Mouse (Mus musculus) midbrain, embryonic 14.5 days (tissue): Measurements from ENCODE around the gene Tnfsf10. TPM values are rescaled to one million over a fixed set of nuclear protein-coding genes. Genes with fewer than 3 reads are reported as not detected.

ENCODE experiments used
- ATAC-seq: fragments of 200-750 bp; cut with Nextera tagmentation; 2 replicates; pipeline ENCODE4 v1.8.0; 2017; ENCODE audit warnings: moderate number of reproducible peaks, moderate library complexity; ENCODE audit not compliant: low FRiP score, low TSS enrichment
- DNase-seq: peaks from one replicate; pipeline ENCODE4 v3.0.0-alpha.2; 2015
- H3K27ac ChIP-seq: fragments of 300-500 bp; sonication (generic); replicated peaks from 2 replicates; pipeline ENCODE4 v1.5.1; 2014; ENCODE audit warnings: mild to moderate bottlenecking, low read depth, low read length, moderate library complexity
- H3K27me3 ChIP-seq: fragments of 300-500 bp; sonication (generic); 2 replicates; pipeline ENCODE4 v1.6.1; 2014; ENCODE audit warnings: low read length, control low read depth, mixed read lengths; ENCODE audit not compliant: control insufficient read depth, insufficient read depth
- H3K36me3 ChIP-seq: fragments of 300-500 bp; sonication (generic); 2 replicates; pipeline ENCODE4 v1.6.1; 2014; ENCODE audit warnings: low read length, control low read depth; ENCODE audit not compliant: control insufficient read depth, insufficient read depth
- H3K4me1 ChIP-seq: fragments of 300-500 bp; sonication (generic); 2 replicates; pipeline ENCODE4 v1.6.1; 2014; ENCODE audit warnings: mild to moderate bottlenecking, antibody characterized with exemption, low read length, control low read depth; ENCODE audit not compliant: control insufficient read depth, insufficient read depth
- H3K4me2 ChIP-seq: fragments of 300-500 bp; sonication (generic); 2 replicates; pipeline ENCODE4 v1.6.1; 2014; ENCODE audit warnings: mild to moderate bottlenecking, low read length, moderate library complexity
- H3K4me3 ChIP-seq: fragments of 300-500 bp; sonication (generic); replicated peaks from 2 replicates; pipeline ENCODE4 v1.5.1; 2014; ENCODE audit warnings: low read depth, low read length
- H3K9ac ChIP-seq: fragments of 300-500 bp; sonication (generic); replicated peaks from 2 replicates; pipeline ENCODE4 v1.6.1; 2014; ENCODE audit warnings: mild to moderate bottlenecking, low read length, moderate library complexity
- H3K9me3 ChIP-seq: fragments of 300-500 bp; sonication (generic); 2 replicates; pipeline ENCODE4 v1.6.1; 2016; ENCODE audit warnings: low read length, control low read depth, mixed read lengths; ENCODE audit not compliant: control insufficient read depth
- WGBS: fragments of 180-500 bp; shearing (Covaris S2); extraction: QIAGEN DNeasy Blood & Tissue Kit; methylation state at CpG from one replicate; pipeline ENCODE4 v1.1.7; 2014; 5-methylcytosine and 5-hydroxymethylcytosine counted together
- polyA plus RNA-seq: library from polyadenylated mRNA; unstranded; fragments of >200 nt; fragmentation: Nextera tagmentation; extraction: Ambion mirVana; gene quantifications from 2 replicates; pipeline ENCODE4 v1.2.1, GENCODE M21; 2014

Gene Tnfsf10
- polyA plus RNA-seq, 1 experiment from 2014 or later = 0.13 TPM

- Histone ChIP-seq H3K4me2 (no peak overlapping the region), H3K27me3 (no peaks in the 10 kb centered on the region), H3K36me3 (no peaks in the 10 kb centered on the region), H3K9ac (no peak overlapping the region), H3K9me3 (no peaks in the 10 kb centered on the region), H3K4me1 (no peaks in the 10 kb centered on the region), H3K27ac (no peak overlapping the region), H3K4me3 (no peak overlapping the region)
- ATAC-seq (no peak), DNase-seq (no peak)
- 57% methylated on average over 7 of the region's 7 CpGs for WGBS
These were observed 23.0 kb upstream of the Tnfsf10 start for GRCm38 (mm10) chr3:27293645-27294385.

GRCm38 (mm10) chr3:27300451-27300850, 16.4 kb upstream of the Tnfsf10 start:
- no peak for ATAC-seq
- no peak overlapping the region for H3K27ac ChIP-seq
- H3K36me3 ChIP-seq = no peaks in the 10 kb centered on the region

GRCm38 (mm10) chr3:27302339-27303022, 14.3 kb upstream of the Tnfsf10 start:
- Histone ChIP-seq H3K9ac (no peak overlapping the region), H3K9me3 (no peaks in the 10 kb centered on the region), H3K27me3 (no peaks in the 10 kb centered on the region), H3K36me3 (no peaks in the 10 kb centered on the region), H3K4me2 (no peak overlapping the region), H3K4me3 (no peak overlapping the region), H3K27ac (no peak overlapping the region), H3K4me1 (no peaks in the 10 kb centered on the region)
- DNase-seq (no peak), ATAC-seq (no peak)
- 86% methylated on average over 9 of the region's 9 CpGs for WGBS

More at GRCm38 (mm10) chr3:27300451-27300850, 16.4 kb upstream of the Tnfsf10 start:
- Histone ChIP-seq H3K4me1 (no peaks in the 10 kb centered on the region), H3K4me3 (no peak overlapping the region), H3K27me3 (no peaks in the 10 kb centered on the region), H3K9me3 (no peaks in the 10 kb centered on the region), H3K4me2 (no peak overlapping the region), H3K9ac (no peak overlapping the region)
- WGBS = 70% methylated on average over 4 of the region's 4 CpGs
- DNase-seq = no peak

- Histone ChIP-seq H3K4me2 (no peak overlapping the region), H3K4me1 (no peaks in the 10 kb centered on the region), H3K36me3 (no peaks in the 10 kb centered on the region), H3K4me3 (no peak overlapping the region), H3K9ac (no peak overlapping the region), H3K27ac (no peak overlapping the region), H3K9me3 (no peaks in the 10 kb centered on the region), H3K27me3 (no peaks in the 10 kb centered on the region)
- WGBS = 86% methylated on average over 10 of the region's 10 CpGs
- ATAC-seq (no peak), DNase-seq (no peak)
These were observed 10.0 kb upstream of the Tnfsf10 start for GRCm38 (mm10) chr3:27306815-27307214.

- Histone ChIP-seq H3K36me3 (no peaks in the 10 kb centered on the region), H3K4me3 (no peak overlapping the region), H3K27ac (no peak overlapping the region), H3K4me1 (no peaks in the 10 kb centered on the region), H3K27me3 (no peaks in the 10 kb centered on the region), H3K9me3 (no peaks in the 10 kb centered on the region), H3K9ac (no peak overlapping the region), H3K4me2 (no peak overlapping the region)
- DNase-seq (no peak), ATAC-seq (no peak)
- WGBS = 98% methylated on average over 7 of the region's 7 CpGs
These were observed 5.9 kb upstream of the Tnfsf10 start for GRCm38 (mm10) chr3:27310973-27311372.

GRCm38 (mm10) chr3:27311475-27311874, 5.4 kb upstream of the Tnfsf10 start:
- Histone ChIP-seq H3K4me2 (no peak overlapping the region), H3K4me1 (no peaks in the 10 kb centered on the region)
- no peak for DNase-seq

GRCm38 (mm10) chr3:27314506-27315164, 2.2 kb upstream of the Tnfsf10 start:
- Histone ChIP-seq H3K4me1 (no peaks in the 10 kb centered on the region), H3K27me3 (no peaks in the 10 kb centered on the region), H3K36me3 (no peaks in the 10 kb centered on the region), H3K27ac (no peak overlapping the region), H3K9me3 (no peaks in the 10 kb centered on the region), H3K4me2 (no peak overlapping the region), H3K9ac (no peak overlapping the region), H3K4me3 (no peak overlapping the region)
- no peak for DNase-seq
- WGBS = 70% methylated on average over 2 of the region's 2 CpGs
- ATAC-seq = no peak

More at GRCm38 (mm10) chr3:27311475-27311874, 5.4 kb upstream of the Tnfsf10 start:
- H3K9me3 ChIP-seq = no peaks in the 10 kb centered on the region
- H3K27me3 ChIP-seq = no peaks in the 10 kb centered on the region
- no peak overlapping the region for H3K27ac ChIP-seq
- WGBS = 96% methylated on average over 4 of the region's 4 CpGs
- H3K4me3 ChIP-seq = no peak overlapping the region
- no peak for ATAC-seq
- no peak overlapping the region for H3K9ac ChIP-seq
- H3K36me3 ChIP-seq = no peaks in the 10 kb centered on the region

GRCm38 (mm10) chr3:27317288-27318024, 628 bp downstream of the Tnfsf10 start:
- no peak overlapping the region for H3K4me2 ChIP-seq
- no peak for ATAC-seq
- no peaks in the 10 kb centered on the region for H3K36me3 ChIP-seq
- no peak overlapping the region for H3K27ac ChIP-seq
- no peaks in the 10 kb centered on the region for H3K9me3 ChIP-seq
- WGBS = 73% methylated on average over 4 of the region's 4 CpGs
- H3K4me1 ChIP-seq = no peaks in the 10 kb centered on the region
- H3K9ac ChIP-seq = no peak overlapping the region
- peak; percentile 25 for DNase-seq
- H3K4me3 ChIP-seq = no peak overlapping the region
- no peaks in the 10 kb centered on the region for H3K27me3 ChIP-seq
